Mouse (Mus musculus) regulatory T cell (primary cell): ENCODE measurements around the gene Dusp3.

Experiments
- in situ Hi-C: fragments of 300-600 bp; cut with MboI, MseI; formaldehyde crosslinking; loops from one replicate; pipeline ENCODE4 v1.15.1; 2025; ENCODE audit warnings: high pct_unique_total_duplicates

Gene Dusp3

GRCm38 (mm10) chr11:101974923-101975322, 11.9 kb downstream of the Dusp3 start:
- in situ Hi-C loops = loop anchor here (5.0 kb wide), 1 partner anchor 148 kb away; no protein-coding TSS in a partner anchor

GRCm38 (mm10) chr11:101974181-101974580, 12.6 kb downstream of the Dusp3 start:
- in situ Hi-C loops = loop anchor here (5.0 kb wide), 1 partner anchor 147 kb away; no protein-coding TSS in a partner anchor

DNA sequence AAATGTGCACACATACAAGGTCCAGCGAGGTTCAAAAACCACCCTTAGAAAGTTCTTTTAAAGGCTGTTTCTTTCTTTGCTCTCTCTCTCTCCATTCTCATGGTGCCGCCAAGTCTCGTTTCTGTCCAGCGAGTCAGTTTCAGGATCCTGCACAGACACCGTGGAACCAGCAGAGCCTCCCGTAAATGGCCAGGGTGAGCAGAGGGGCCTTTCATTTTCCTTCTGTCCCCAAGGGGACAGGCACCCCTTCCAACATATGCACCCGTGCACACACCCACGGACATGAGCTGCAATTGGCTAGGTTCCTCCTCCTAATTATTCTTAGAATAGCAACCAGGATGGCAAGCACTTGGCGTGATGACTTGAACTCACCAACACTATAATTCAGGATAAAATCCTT, 13.3 kb downstream of the Dusp3 start:
- in situ Hi-C loops = loop anchor here (5.0 kb wide), 1 partner anchor 146 kb away; no protein-coding TSS in a partner anchor

- in situ Hi-C loops = loop anchor here (5.0 kb wide), 1 partner anchor 145 kb away; no protein-coding TSS in a partner anchor
Observed at GRCm38 (mm10) chr11:101972651-101973050, 14.2 kb downstream of the Dusp3 start.

DNA sequence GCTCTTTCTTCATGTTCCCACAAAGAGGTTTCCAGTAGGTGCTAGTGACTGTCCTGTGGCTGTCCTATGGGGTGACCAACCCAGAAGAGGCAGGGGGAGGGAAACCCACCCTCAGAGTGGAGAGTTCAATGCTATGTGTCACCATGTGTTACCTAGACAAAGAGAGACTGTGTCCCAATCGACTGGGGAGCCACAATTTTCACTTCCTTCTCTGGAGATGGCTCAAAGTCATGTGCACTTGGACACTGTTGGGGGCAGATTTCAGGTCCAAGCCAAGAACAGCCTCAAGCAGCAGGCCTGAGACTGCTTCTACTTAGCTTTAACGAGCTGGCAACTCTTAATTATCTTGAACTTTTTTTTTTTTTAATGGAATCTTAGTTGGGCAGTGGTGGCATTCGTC, 14.7 kb downstream of the Dusp3 start:
- in situ Hi-C loops = loop anchor here (5.0 kb wide), 1 partner anchor 145 kb away; no protein-coding TSS in a partner anchor

- in situ Hi-C loops = loop anchor here (5.0 kb wide), 1 partner anchor 144 kb away; no protein-coding TSS in a partner anchor
Observed at GRCm38 (mm10) chr11:101971410-101971809, 15.4 kb downstream of the Dusp3 start.

DNA sequence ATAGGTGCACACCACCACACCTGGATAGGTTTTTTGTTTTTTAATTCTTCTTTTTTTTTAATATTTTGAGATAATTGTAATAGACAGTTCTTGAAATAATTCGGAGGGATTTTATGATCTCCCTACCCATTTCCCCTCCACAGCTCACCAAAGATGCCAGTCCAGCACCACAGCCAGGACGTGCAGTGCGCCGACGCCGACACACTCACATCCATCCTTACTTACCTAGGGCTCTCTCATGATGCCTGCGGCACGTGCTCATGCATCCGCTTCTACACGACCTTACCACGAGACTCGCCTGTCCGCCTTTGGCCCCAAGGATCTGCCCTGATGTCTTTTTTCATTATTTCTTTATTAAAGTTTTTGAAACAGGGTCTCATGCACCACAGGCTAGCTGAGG, 17.0 kb downstream of the Dusp3 start:
- in situ Hi-C loops = loop anchor here (5.0 kb wide), 2 partner anchors 48 to 143 kb away; no protein-coding TSS in a partner anchor

DNA sequence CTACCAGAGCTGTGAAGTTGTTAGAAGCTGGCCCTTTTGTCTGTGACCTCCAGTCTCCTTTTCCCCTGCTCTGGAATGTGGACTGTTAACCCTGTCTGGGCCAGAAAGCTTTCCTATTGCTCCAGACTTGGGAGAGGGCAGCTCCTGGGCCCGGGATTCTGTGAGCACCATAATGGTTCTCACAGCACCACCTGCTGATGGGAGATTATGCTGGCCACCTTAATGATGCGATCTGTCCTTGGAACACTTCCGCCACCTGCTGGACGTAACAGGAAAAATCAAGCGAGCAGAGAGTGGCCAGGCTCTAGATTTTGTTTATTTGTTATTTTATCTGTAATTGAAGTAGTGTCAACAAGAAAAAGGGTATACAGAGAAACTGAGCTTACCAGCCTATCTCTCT, 18.0 kb downstream of the Dusp3 start:
- in situ Hi-C loops = loop anchor here (5.0 kb wide), 1 partner anchor 46 kb away; no protein-coding TSS in a partner anchor

GRCm38 (mm10) chr11:101968311-101968710, 18.5 kb downstream of the Dusp3 start:
- in situ Hi-C loops = loop anchor here (5.0 kb wide), 1 partner anchor 46 kb away; no protein-coding TSS in a partner anchor

DNA sequence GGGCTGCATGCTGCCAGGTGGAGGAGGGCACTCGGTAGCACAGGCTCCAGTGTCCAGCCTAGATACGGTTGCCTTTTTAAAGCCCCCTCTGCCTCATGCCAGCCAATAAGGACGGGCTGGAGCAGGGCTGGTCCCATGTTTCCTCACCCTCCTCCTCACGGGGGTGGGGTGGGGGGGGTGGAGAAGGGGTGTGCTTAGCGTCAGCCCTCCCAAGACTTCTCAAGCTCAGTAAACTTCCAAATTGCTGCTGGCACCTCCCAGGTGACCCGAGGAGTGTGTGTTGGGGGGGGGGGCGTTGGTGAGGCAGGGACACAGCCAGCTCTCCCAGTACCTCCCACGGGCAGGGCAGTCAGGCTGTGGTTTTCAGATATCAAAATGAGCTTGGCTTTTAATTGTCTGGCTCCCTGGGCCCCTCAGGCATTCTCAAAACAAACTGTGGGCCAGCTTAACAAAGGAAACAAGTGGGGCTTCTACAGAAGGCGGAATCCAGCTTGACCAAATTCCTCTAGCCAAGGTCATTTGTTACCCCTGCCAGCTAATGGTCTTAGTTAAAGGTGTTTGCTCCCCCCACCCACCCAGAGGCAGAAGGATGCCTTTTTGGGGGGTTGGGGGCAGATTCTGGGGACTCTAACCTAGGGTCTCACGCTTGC, 19.7 kb downstream of the Dusp3 start, which contains the start of gene Sost:
Sost (minus strand) TSS at position 51 of the 650 bp plus-strand sequence.
- in situ Hi-C loops = loop anchor here (5.0 kb wide), 1 partner anchor 45 kb away; no protein-coding TSS in a partner anchor

DNA sequence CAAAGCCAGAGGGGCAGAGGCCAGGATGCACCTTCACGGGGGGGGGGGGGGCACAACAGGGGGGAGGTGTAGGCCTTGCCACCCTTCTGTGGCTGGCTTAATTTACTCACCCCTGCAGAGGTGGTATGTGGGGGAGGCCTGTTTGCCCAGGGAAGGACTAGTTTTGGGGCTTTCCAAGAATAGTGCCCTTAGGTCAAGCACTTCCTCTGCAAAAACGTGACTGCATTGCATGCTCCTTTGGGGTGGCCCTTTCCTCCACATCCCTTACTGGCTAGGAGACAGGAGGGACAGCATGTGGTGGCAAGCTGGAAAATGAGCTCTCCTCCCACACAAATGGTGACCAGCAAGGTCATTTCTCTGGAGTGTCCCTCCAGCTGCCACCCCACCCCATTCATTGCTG, 21.3 kb downstream of the Dusp3 start:
- in situ Hi-C loops = loop anchor here (5.0 kb wide), 1 partner anchor 43 kb away; no protein-coding TSS in a partner anchor

DNA sequence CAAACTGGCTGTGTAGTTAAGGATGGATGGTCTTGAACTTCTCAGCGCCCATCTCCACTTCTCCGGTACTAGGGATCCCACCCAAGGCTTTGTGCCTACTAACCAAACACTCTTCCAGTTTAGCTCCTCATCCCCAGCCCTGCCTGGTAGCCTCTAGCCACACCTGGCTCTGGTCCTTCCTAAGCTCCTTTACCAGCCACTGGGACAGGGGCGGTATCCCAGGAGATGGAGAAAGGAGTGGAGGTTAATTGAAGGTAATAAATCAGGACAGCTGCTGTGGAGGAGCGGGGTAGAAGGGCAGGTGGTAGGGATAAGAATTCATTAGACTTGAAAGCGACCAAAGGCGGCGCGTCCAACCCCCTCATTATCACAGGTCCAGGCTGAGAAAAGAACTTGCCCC, 22.2 kb downstream of the Dusp3 start:
- in situ Hi-C loops = loop anchor here (5.0 kb wide), 1 partner anchor 42 kb away; no protein-coding TSS in a partner anchor

- in situ Hi-C loops = no loop called here
Observed at GRCm38 (mm10) chr11:101963473-101964291, 23.1 kb downstream of the Dusp3 start.

DNA sequence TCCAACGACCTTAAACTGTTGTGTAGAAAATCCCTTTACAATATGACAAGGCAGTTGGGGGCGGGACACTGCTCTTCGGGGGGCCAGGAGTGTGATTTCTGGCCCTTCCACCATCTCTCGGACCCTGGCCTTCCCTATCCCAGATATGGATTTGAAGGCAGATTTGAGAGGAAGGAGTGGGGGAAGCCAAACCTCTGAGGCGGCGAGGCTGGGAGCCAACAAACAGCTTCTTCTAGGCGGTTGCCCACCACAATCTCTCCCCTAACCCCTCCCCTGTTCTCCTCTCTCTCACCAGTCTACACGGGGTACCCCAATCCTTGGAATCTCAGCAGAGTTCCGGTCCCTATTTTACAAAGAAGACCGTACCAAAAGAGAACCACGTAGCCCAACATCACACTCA, 23.8 kb downstream of the Dusp3 start:
- in situ Hi-C loops = no loop called here

DNA sequence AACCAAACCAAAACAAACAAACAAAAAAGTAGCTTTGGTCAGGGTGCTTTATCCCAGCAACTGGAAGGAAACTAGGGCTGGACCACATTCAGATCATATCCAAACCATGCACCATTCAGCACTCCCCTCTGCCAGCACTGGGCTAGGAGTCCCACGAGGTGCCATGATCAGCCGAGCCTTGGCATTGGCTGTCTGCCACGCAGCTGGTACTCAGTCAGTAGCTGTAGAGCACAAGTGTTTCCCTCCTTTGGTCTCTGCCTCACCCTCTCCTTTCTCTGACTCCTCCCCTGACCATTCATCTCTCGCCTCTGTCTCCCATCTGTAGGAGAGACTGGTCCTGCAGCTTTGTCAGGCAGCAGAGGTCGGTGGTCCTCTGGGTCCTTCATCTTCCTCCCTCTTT, 29.3 kb downstream of the Dusp3 start:
- in situ Hi-C loops = no loop called here

- in situ Hi-C loops = no loop called here
Observed at GRCm38 (mm10) chr11:101953441-101953840, 33.4 kb downstream of the Dusp3 start.

GRCm38 (mm10) chr11:101952541-101953341, 34.1 kb downstream of the Dusp3 start:
- in situ Hi-C loops = no loop called here

- in situ Hi-C loops = no loop called here
Observed at GRCm38 (mm10) chr11:101950021-101950420, 36.8 kb downstream of the Dusp3 start.

GRCm38 (mm10) chr11:101946525-101946924, 40.3 kb downstream of the Dusp3 start:
- in situ Hi-C loops = no loop called here

DNA sequence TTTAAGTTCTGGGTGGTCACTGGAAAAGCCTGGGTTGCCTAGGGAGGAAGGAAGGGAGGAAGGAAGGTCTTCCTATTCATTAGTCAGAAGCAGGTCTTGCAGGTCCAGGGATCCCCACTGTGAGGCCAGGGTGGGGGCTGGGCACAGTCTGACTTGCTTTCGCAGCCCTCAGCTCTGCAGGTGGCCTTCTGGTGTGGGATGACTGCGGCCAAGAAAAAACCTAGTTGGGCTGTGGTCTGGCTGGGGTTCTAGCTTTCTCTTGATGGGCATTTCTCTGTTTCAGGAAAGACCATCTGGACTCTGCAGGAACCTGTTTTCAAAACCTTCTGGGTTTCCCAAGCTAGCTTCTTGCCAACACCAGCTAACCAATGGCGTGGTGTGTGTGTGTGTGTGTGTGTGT, 43.8 kb downstream of the Dusp3 start:
- in situ Hi-C loops = no loop called here

- in situ Hi-C loops = no loop called here
Observed at GRCm38 (mm10) chr11:101937108-101937507, 49.7 kb downstream of the Dusp3 start.
